Mouse (Mus musculus) olfactory bulb, adult 2 months (tissue): ENCODE measurements around the gene Nanos2.

ENCODE experiments used
- CTCF ChIP-seq: fragments of 200-500 bp; IDR thresholded peaks from 2 replicates; pipeline ENCODE4 v1.5.1; 2012; ENCODE audit warnings: low read depth, mild to moderate bottlenecking, low read length, moderate library complexity; ENCODE audit not compliant: insufficient read depth
- POLR2A ChIP-seq: fragments of 200-500 bp; IDR thresholded peaks from 2 replicates; pipeline ENCODE4 v1.6.1; 2012; ENCODE audit warnings: mild to moderate bottlenecking, low read depth, low read length, moderate library complexity; ENCODE audit not compliant: insufficient read depth

DNA sequence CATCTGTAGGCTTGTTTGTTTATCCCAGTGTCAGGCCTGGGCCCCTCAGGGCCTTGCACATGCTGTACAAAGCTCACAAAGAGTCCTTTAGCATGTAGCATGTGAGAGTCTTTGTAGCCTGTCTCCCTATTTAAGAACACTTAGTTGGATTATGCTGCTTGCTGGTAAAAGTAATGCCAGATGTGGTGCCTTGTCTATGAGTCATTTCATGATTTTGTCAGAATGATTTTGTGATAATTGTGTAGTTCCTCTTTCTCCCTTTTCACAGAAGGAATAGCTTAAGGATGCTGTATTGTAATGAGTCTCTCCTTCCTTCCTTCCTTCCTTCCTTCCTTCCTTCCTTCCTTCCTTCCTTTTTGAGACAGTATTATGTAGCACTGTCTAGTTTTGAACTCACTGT is 40.9 kb downstream of the Nanos2 start:
- TF ChIP-seq CTCF, result no peak
- TF ChIP-seq POLR2A, result no peak
